Mouse (Mus musculus) cerebellum, adult 2 months (tissue): Measurements from ENCODE around the gene Otop3. TPM values are rescaled to one million over a fixed set of nuclear protein-coding genes. Genes with fewer than 3 reads are reported as not detected.
"Not testable (repeated sequence)": the region's sequence is repeated elsewhere in the genome, so short reads cannot be mapped to it uniquely, and the experiment has no call there.

Experiments
- DNase-seq, 2 experiments: peaks; one replicate each; pipeline ENCODE4 v3.0.0; 2021
- H3K27ac ChIP-seq: fragments of 200-500 bp; 2 replicates; pipeline ENCODE4 v1.5.1; 2012; ENCODE audit warnings: low read length, control low read depth, inconsistent platforms; ENCODE audit not compliant: insufficient read depth
- H3K27me3 ChIP-seq: fragments of 200-500 bp; 2 replicates; pipeline ENCODE4 v1.6.1; 2012; ENCODE audit warnings: inconsistent platforms, mild to moderate bottlenecking, low read length, moderate library complexity; ENCODE audit not compliant: control insufficient read depth, insufficient read depth
- H3K4me1 ChIP-seq: fragments of 200-500 bp; 2 replicates; pipeline ENCODE4 v1.6.1; 2011; ENCODE audit warnings: low read length; ENCODE audit not compliant: control insufficient read depth, insufficient read depth
- H3K4me3 ChIP-seq: fragments of 200-500 bp; replicated peaks from 2 replicates; pipeline ENCODE3; 2011; ENCODE audit warnings: mild to moderate bottlenecking, low read depth, low read length, control low read depth; ENCODE audit not compliant: insufficient read depth
- CTCF ChIP-seq: fragments of 200-500 bp; IDR thresholded peaks from 2 replicates; pipeline ENCODE4 v1.5.1; 2011; ENCODE audit warnings: low read depth, mild to moderate bottlenecking, control low read depth, low read length, moderate library complexity, borderline replicate concordance; ENCODE audit not compliant: insufficient read depth
- POLR2A ChIP-seq: fragments of 200-500 bp; IDR thresholded peaks from 2 replicates; pipeline ENCODE4 v1.6.1; 2011; ENCODE audit warnings: low read length, control low read depth, borderline replicate concordance; ENCODE audit not compliant: insufficient read depth
- WGBS: fragments of 180-500 bp; shearing (Covaris S2); methylation state at CpG from one replicate; pipeline ENCODE4 v1.1.7; 2018; 5-methylcytosine and 5-hydroxymethylcytosine counted together
- polyA plus RNA-seq: library from polyadenylated mRNA; depleted of rRNA; stranded (reverse); fragments of >200 nt; gene quantifications from 2 replicates; pipeline ENCODE4 v1.2.3, GENCODE M21; 2012

The Otop3 gene
- polyA plus RNA-seq, 1 experiment, result 0.11 TPM

- Histone ChIP-seq H3K4me3 (no peak overlapping the region), H3K27me3 (no peaks in the 10 kb centered on the region), H3K27ac (no peak overlapping the region), H3K4me1 (peaks cover 6% of the 10 kb centered on the region; the same call in 1 of the 2 replicates)
- WGBS, result 95% methylated on average over 4 of the region's 4 CpGs
- no peak for TF ChIP-seq CTCF
- TF ChIP-seq POLR2A, result no peak
- DNase-seq, result no peak
These were observed 42.7 kb downstream of the Otop3 start for GRCm38 (mm10) chr11:115377254-115377653.

- no peak overlapping the region for H3K27ac ChIP-seq
- H3K27me3 ChIP-seq, result no peaks in the 10 kb centered on the region
- peaks cover 6% of the 10 kb centered on the region; the same call in 1 of the 2 replicates for H3K4me1 ChIP-seq
- no peak for DNase-seq
- 85% methylated on average over 7 of the region's 7 CpGs for WGBS
- TF ChIP-seq CTCF (no peak), POLR2A (no peak)
- no peak overlapping the region for H3K4me3 ChIP-seq
These were observed 43.3 kb downstream of the Otop3 start for GRCm38 (mm10) chr11:115377854-115378253.

GRCm38 (mm10) chr11:115381276-115381675 lies 46.7 kb downstream of the Otop3 start:
- H3K4me3 ChIP-seq, result peak overlapping the region; percentile 54
- DNase-seq, result no peak
- no peaks in the 10 kb centered on the region for H3K27me3 ChIP-seq
- WGBS, result 25% methylated on average over 9 of the region's 9 CpGs
- H3K27ac ChIP-seq, result peak overlapping the region; percentile 15; the same call in 1 of the 2 replicates
- no peak for TF ChIP-seq POLR2A
- no peak for TF ChIP-seq CTCF
- H3K4me1 ChIP-seq, result peaks cover 18% of the 10 kb centered on the region

GRCm38 (mm10) chr11:115381743-115382539 lies 47.4 kb downstream of the Otop3 start, which contains the start of gene Cdr2l:
Gene Cdr2l, plus strand, starts transcription at chr11:115381916.
- Histone ChIP-seq H3K4me3 (peak within 1 kb of the TSS; percentile 98), H3K27me3 (no peaks in the 10 kb centered on the region), H3K4me1 (peaks cover 18% of the 10 kb centered on the region), H3K27ac (peak within 1 kb of the TSS; percentile 93)
- under 1% methylated on average over 71 of the region's 76 CpGs for WGBS
- peak; percentile 90 for TF ChIP-seq POLR2A
- TF ChIP-seq CTCF, result no peak
- peak; percentile 94 to 96 for DNase-seq

GRCm38 (mm10) chr11:115382891-115383290 lies 48.4 kb downstream of the Otop3 start:
- peak; percentile 49 to 56 for DNase-seq
- WGBS, result 3% methylated on average over 5 of the region's 5 CpGs
- Histone ChIP-seq H3K27ac (peak overlapping the region; percentile 23), H3K27me3 (no peaks in the 10 kb centered on the region), H3K4me3 (peak overlapping the region; percentile 98), H3K4me1 (peaks cover 18% of the 10 kb centered on the region)
- no peak for TF ChIP-seq CTCF
- peak; percentile 28; the same call in 1 of the 2 replicates for TF ChIP-seq POLR2A

GRCm38 (mm10) chr11:115383701-115384474 lies 49.4 kb downstream of the Otop3 start:
- Histone ChIP-seq H3K4me3 (peak overlapping the region; percentile 98), H3K27ac (peak overlapping the region; percentile 23), H3K4me1 (peaks cover 22% of the 10 kb centered on the region), H3K27me3 (no peaks in the 10 kb centered on the region)
- TF ChIP-seq POLR2A (no peak), CTCF (no peak)
- DNase-seq, result peak in 1 of 2 experiments; percentile 59
- WGBS, result 15% methylated on average over 16 of the region's 16 CpGs

- Histone ChIP-seq H3K4me3 (no peak overlapping the region), H3K27me3 (no peaks in the 10 kb centered on the region), H3K4me1 (peaks cover 22% of the 10 kb centered on the region), H3K27ac (peak overlapping the region; percentile 23; the same call in 1 of the 2 replicates)
- TF ChIP-seq CTCF, result no peak
- TF ChIP-seq POLR2A, result no peak
- no peak for DNase-seq
- 70% methylated on average over 5 of the region's 5 CpGs for WGBS
These were observed 50.1 kb downstream of the Otop3 start for GRCm38 (mm10) chr11:115384587-115384986.

GRCm38 (mm10) chr11:115386859-115387258 lies 52.3 kb downstream of the Otop3 start:
- peaks cover 22% of the 10 kb centered on the region for H3K4me1 ChIP-seq
- not testable (repeated sequence) for H3K27ac ChIP-seq, DNase-seq, H3K27me3 ChIP-seq, H3K4me3 ChIP-seq
- 87% methylated on average over 3 of the region's 3 CpGs for WGBS
